Mouse (Mus musculus) fibroblast of lung, adult 2 months (primary cell): Measurements from ENCODE around the gene Pfkfb3.

Experiments used
- DNase-seq: peaks from one replicate; pipeline ENCODE4 v3.0.0-alpha.2; 2011; ENCODE audit warnings: low read depth

Gene Pfkfb3

GRCm38 (mm10) chr2:11502255-11502765, 51.6 kb downstream of the Pfkfb3 start:
- DNase-seq = no peak

DNA sequence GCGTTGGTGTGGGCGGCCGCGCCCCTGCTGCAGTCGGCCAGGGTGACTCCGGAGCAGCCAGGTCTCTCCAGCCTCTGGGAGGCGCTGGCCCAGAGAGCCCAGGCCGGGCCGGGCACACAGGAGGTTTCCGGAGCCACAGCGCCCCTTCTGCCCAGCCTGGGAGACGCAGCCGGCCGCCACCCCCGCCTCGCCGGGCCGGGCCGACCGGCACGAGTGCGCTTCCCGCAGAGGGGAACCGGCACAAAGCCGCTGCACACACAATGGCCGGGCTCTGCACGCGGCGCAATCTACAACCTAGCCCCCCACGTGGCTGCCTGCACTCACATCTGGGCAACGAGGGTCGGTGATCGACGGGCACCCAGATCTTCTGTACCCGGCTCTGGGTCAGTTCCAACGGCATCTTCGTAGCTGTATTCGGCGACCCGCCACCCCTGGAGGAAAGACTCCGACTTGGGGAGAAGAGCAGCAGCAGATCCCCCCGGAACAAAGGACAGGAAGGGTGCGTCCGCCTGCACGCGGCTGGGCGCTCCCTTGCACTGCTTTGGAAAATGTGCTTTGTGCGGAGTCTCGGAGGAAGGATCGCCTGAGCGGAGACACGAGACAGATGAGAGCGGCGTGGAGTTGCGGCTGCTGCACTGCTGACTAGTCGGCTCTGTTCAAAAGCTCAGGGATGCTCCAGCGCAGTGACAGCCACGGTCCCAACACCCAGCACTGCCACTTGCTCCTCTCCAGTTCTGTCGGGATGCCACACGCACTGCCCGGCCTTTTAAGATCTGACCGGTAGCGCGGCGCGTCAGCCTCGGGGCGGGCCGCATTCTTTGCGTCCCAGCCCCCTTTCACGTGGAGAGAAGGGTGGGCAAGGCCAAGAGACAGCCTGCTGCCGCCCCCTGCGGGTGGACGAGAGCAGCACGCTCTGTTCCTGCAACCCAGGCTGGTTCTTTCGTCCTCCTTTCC, 52.3 kb downstream of the Pfkfb3 start:
- peak; percentile 67 for DNase-seq

GRCm38 (mm10) chr2:11500666-11501065, 53.2 kb downstream of the Pfkfb3 start:
- peak; percentile 20 for DNase-seq

DNA sequence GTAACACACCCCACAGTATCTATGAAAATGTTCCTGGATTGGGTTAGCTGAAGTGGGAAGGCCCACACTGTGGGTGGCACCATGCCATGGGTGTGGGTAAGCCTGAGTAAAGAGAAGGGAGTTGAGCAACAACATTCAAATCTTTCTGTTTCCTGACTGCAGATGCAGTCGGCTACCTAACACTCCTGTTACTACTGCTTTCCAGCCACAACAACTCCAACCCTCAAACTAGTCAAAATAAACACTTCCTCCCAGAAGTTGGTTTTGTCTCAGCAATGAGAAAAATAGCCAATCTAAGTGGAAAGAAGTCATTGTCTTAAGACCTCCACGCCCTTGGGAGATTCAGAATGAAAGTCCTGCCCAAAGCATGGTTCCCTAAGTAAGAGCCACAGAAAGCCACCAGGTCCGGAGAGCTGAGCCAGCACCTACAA, 57.3 kb downstream of the Pfkfb3 start:
- DNase-seq = peak; percentile 69

GRCm38 (mm10) chr2:11494841-11495255, 59.0 kb downstream of the Pfkfb3 start:
- peak; percentile 20 for DNase-seq

DNA sequence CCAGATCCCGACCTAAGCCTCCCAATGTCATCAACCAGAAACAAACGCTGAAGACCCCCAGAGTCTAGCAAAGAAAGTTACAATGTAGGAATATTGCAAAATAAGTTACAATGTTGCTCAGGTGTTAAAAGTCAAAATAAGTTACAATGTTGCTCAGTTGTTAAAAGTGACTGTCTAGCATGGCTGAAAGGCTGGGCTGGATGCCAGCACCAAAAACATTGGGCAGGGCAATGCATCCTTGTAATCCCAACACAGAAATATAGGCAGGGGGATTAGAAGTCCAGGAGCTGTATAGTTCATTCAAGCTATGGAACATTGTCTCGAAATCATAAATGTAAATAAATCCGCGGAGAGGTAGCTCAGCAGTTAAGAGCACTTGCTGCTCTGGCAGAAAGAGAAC, 61.0 kb downstream of the Pfkfb3 start:
- DNase-seq = no peak

DNA sequence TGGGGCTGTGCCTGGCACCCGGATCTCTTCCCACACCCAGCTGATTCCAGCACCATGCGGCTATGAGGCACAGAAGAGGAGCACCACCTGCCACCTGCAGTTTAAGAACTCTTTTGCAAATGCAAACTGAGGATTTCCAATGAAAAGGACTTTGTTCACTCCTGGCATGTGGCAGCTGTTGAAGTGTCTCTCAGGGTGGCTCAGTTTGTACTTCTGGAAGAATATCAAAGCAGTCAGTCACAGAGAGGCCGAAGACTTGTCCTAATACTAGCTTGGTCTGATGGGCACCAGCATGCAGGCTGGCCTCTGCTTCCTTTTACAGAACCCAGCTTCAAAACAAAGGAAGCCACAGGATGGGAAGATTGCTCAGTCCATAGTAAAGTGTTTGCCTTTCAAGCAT, 62.4 kb downstream of the Pfkfb3 start:
- no peak for DNase-seq

DNA sequence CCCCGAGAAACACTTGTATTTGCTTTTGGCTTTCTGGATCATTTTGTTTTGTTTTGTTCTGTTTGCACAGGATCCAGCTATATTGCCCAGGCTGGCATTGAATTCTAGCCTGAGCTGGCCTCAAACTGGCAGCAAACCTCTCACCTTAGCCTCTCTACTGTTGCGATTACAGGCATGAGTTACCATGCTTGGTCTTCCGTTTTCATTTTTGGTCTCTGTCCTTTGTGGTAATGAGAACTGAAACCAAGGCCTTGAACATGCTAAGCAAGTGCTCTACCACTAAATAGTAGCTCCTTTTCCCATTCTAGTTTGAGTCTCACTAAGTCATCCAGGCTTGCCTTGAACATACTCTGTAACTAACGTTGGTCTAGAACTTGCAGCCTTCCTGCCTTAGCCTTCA, 63.3 kb downstream of the Pfkfb3 start:
- DNase-seq = no peak

GRCm38 (mm10) chr2:11483226-11483625, 70.7 kb downstream of the Pfkfb3 start:
- DNase-seq = no peak

- DNase-seq = no peak
Measured at GRCm38 (mm10) chr2:11482364-11482763, 71.5 kb downstream of the Pfkfb3 start.

DNA sequence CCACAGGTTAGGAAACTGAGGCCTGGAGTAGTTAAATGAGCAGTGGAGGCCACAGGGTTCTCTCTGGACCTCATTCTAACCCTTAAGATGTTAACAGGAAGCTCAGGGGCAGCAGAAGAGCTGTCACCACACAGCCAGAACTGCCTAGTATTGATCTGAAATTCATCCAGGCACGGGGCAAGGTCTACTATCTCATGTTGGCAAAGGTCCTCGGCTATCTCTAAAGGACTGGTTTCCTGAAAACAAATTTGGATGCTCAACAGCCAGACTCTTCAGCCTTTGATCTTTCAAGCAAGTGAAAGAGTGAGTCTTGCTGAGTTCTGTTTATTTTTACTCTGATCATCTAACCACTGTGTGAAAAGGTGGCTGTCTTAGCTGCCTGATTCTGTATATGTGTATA, 74.9 kb downstream of the Pfkfb3 start:
- no peak for DNase-seq

GRCm38 (mm10) chr2:11475316-11475715, 78.6 kb downstream of the Pfkfb3 start:
- no peak for DNase-seq

- DNase-seq = peak; percentile 70
Measured at GRCm38 (mm10) chr2:11464661-11465099, 89.2 kb downstream of the Pfkfb3 start.

DNA sequence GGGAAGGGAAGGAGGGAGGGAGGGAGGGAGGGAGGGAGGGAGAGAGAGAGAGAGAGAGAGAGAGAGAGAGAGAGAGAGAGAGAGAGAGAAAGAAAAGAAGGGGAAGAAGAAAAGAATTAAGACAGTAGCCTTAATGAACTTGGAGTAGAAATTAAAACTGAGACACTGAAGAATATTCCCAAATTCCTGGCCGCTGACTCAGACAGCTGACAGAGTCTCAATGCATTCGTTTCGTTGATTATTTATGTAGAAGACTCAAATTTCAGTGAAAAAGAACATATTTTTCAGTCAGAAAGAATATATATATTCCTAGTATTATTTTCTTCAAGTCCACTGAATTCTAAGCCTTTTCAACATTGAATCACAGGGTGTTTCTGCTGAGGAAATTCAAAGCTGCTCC, 92.9 kb downstream of the Pfkfb3 start:
- DNase-seq = no peak

DNA sequence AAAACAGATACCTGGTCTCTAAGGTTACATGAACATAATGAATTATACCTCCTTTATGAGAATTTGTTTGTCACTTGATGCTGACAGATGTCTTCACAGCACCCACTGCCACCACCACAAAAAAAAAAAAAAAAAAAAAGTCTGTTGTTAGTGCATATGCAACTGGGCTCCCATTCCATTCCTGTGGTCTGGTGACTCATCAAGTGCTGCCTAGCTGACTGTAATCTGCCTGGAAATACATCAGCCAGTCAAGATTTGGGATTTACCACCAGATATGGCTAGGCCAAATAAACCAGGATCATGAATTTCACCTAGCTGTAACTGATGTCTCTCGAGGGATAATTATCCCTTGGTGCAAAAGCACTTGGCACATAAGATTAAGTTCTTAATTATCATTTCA, 95.4 kb downstream of the Pfkfb3 start:
- DNase-seq = peak; percentile 72

DNA sequence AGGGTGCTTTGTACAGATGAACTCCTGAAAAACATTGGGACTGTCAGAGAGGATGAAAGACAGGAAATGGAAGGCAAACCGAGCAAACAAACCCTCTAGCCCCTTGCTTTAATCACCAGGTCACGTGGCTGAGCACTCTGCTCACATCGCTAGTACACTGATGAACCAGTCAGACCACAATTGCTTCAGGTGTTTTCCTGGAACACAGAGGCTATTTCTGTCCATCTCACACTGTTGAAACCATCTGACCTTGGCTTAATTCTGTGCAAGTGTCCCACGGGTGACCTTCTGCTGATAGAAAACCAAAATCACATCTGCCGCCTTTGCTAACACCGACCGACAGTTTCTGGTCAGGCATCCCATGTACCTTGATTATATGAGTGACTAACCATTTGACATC, 96.0 kb downstream of the Pfkfb3 start:
- no peak for DNase-seq

DNA sequence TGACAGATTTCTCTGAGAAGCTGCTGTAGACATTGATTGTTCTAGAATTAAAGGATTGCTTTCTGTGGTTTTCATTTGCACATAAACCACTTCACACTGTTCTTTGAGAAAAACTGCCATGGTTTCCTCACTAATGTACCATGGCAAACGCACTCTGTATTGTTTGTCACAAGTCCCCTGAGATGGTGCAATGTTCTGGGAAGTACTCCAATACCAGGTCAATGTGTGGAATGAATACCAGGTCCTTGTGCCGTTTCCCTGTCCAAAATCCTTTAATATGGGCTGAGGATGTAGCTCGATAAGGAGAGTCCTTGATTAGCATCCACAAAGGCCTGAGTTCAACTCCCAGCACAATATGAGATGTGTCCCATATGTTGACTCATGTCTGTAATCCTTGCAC, 105.2 kb downstream of the Pfkfb3 start:
- no peak for DNase-seq

- no peak for DNase-seq
Measured at GRCm38 (mm10) chr2:11447865-11448264, 106.0 kb downstream of the Pfkfb3 start.

DNA sequence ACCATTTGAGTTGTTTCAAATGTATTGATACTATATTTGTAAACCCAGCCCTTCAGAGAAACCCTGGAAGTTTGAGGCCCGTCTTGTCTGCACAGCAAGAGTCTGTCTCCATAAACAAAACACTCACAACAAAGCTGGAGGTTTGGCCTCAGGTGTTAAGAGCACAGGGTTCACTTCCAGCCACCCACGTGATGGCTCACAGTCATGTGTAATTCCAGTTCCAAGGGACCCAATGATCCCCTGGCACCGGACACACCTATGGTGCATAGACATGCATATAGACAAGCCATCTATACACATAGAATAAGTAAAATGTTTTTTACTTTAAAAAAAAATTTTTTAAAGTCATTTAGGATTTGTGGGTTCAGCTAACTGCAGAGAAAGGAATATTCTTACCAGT, 108.2 kb downstream of the Pfkfb3 start:
- DNase-seq = no peak

- no peak for DNase-seq
Measured at GRCm38 (mm10) chr2:11441864-11442263, 112.0 kb downstream of the Pfkfb3 start.

DNA sequence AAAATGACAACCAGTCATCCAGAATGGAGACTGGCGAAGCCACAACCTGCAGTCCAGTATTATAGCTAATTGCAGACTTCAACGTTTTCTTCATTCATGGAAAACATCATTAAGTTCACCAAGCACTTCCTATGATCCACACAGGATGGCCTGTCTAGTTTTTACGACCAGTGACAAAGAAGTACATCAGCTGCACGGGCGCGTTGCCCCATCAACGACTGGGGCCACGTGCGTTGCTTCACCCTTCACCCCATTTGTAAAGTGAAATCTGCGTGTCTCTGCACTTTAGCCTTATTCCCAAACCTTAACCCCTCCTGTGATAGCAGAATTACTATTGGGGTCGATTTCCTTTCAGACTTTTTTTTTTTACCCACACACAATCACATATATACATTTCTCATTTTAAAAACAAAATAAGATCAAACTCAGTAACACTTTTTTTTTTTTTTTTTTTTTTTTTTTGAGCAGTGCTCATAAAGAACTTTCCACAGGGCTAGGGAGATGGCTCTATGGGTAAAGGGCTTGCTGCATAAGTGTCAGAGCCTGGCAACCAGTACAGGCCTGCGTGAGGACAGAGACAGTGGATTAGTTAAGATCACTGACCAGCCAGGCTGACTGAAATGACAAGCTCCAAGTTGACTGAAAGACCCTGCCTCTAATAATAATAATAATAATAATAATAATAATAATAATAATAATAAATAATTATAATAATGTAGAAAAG, 115.5 kb downstream of the Pfkfb3 start:
- DNase-seq = no peak

- DNase-seq = no peak
Measured at GRCm38 (mm10) chr2:11436353-11436752, 117.5 kb downstream of the Pfkfb3 start.

- DNase-seq = no peak
Measured at GRCm38 (mm10) chr2:11433353-11433752, 120.5 kb downstream of the Pfkfb3 start.
